Mouse (Mus musculus) ES-E14 (cell line): Measurements from ENCODE around the gene 3110009E18Rik. TPM values are rescaled to one million over a fixed set of nuclear protein-coding genes. Genes with fewer than 3 reads are reported as not detected.
A peak's percentile ranks its signal among the peaks of the same experiment; 100 is the strongest.

ENCODE experiments used
- DNase-seq: peaks from one replicate; pipeline ENCODE4 v3.0.0-alpha.2; 2013; ENCODE audit warnings: low read depth, low spot score
- H3K27ac ChIP-seq: 2 replicates; pipeline ENCODE4 v1.5.1; 2012; ENCODE audit warnings: low read depth, mild to moderate bottlenecking, low read length, moderate library complexity, mixed read lengths; ENCODE audit not compliant: poor library complexity, insufficient read depth, severe bottlenecking
- H3K36me3 ChIP-seq: 2 replicates; pipeline ENCODE4 v1.6.1; 2012; ENCODE audit warnings: mild to moderate bottlenecking, low read length, moderate library complexity, mixed read lengths; ENCODE audit not compliant: control insufficient read depth, poor library complexity, insufficient read depth, severe bottlenecking
- H3K4me1 ChIP-seq, 2 experiments: fragments of 150-350 bp in 1 of 2; sonication (generic) in 1 of 2; 2 replicates each; pipeline ENCODE4 v1.6.1; 2012; ENCODE audit warnings: low read length in 2 of 2, mild to moderate bottlenecking in 1 of 2, mixed read lengths in 1 of 2; ENCODE audit not compliant: control insufficient read depth in 2 of 2, insufficient read depth in 2 of 2, poor library complexity in 1 of 2
- H3K4me3 ChIP-seq, 2 experiments: fragments of 150-350 bp in 1 of 2; sonication (generic) in 1 of 2; 2 replicates each; pipeline ENCODE4 v1.5.1; 2012; ENCODE audit warnings: low read length in 2 of 2, low read depth in 1 of 2, mild to moderate bottlenecking in 1 of 2, mixed read lengths in 1 of 2; ENCODE audit not compliant: insufficient read depth in 1 of 2, poor library complexity in 1 of 2, severe bottlenecking in 1 of 2
- H3K9ac ChIP-seq: 2 replicates; pipeline ENCODE4 v1.6.1; 2012; ENCODE audit warnings: low read depth, mild to moderate bottlenecking, low read length, mixed read lengths; ENCODE audit not compliant: poor library complexity, insufficient read depth, severe bottlenecking
- H3K9me3 ChIP-seq: fragments of 150-350 bp; sonication (generic); 2 replicates; pipeline ENCODE4 v1.6.1; 2012; ENCODE audit warnings: low read depth, mild to moderate bottlenecking, low read length; ENCODE audit not compliant: control insufficient read depth, insufficient read depth
- CHD2 ChIP-seq: IDR thresholded peaks from 2 replicates; pipeline ENCODE4 v1.6.1; 2014; ENCODE audit warnings: mild to moderate bottlenecking, low read depth, low read length, inconsistent platforms
- HCFC1 ChIP-seq: IDR thresholded peaks from 2 replicates; pipeline ENCODE4 v1.6.1; 2012; ENCODE audit warnings: low read length, inconsistent platforms, borderline replicate concordance; ENCODE audit not compliant: insufficient read depth
- MAFK ChIP-seq: IDR thresholded peaks from 2 replicates; pipeline ENCODE4 v1.6.1; 2014; ENCODE audit warnings: mild to moderate bottlenecking, low read depth, low read length, inconsistent platforms; ENCODE audit not compliant: insufficient read depth
- ZC3H11A ChIP-seq: IDR thresholded peaks from 2 replicates; pipeline ENCODE4 v1.6.1; 2012; ENCODE audit warnings: low read depth, mild to moderate bottlenecking, inconsistent platforms, low read length, borderline replicate concordance
- ZNF384 ChIP-seq: IDR thresholded peaks from 2 replicates; pipeline ENCODE4 v1.6.1; 2012; ENCODE audit warnings: low read depth, low read length, inconsistent platforms
- in situ Hi-C, 2 experiments: fragments of 600-800 bp; cut with MboI; formaldehyde crosslinking; loops; one replicate each; pipeline ENCODE4 v1.15.1; 2025; ENCODE audit warnings: low sequenced_read_pairs in 2 of 2, inconsistent platforms in 1 of 2; ENCODE audit not compliant: unreplicated experiment in 2 of 2
- total RNA-seq: library from RNA; depleted of rRNA; stranded (reverse); fragments of 300-350 nt; gene quantifications from 2 replicates; pipeline ENCODE4 v1.2.3, GENCODE M21; 2012

3110009E18Rik gene
- total RNA-seq, 1 experiment = 8.3 TPM

GRCm38 (mm10) chr1:120223613-120224012, 102.6 kb downstream of the 3110009E18Rik start:
- Histone ChIP-seq H3K9ac (no peak overlapping the region), H3K9me3 (no peaks in the 10 kb centered on the region), H3K36me3 (no peaks in the 10 kb centered on the region), H3K27ac (no peak overlapping the region), H3K4me1 (no peaks in the 10 kb centered on the region), H3K4me3 (no peak overlapping the region)
- in situ Hi-C loops = no loop called here
- TF ChIP-seq CHD2 = no peak
- no peak for TF ChIP-seq MAFK
- no peak for TF ChIP-seq ZNF384
- TF ChIP-seq ZC3H11A = no peak
- TF ChIP-seq HCFC1 = no peak
- no peak for DNase-seq

- Histone ChIP-seq H3K9me3 (no peaks in the 10 kb centered on the region), H3K9ac (no peak overlapping the region), H3K27ac (no peak overlapping the region), H3K4me3 (no peak overlapping the region), H3K4me1 (no peaks in the 10 kb centered on the region), H3K36me3 (peaks cover 8% of the 10 kb centered on the region)
- in situ Hi-C loops = no loop called here
- DNase-seq = no peak
- no peak for TF ChIP-seq ZNF384
- no peak for TF ChIP-seq ZC3H11A
- TF ChIP-seq MAFK = no peak
- no peak for TF ChIP-seq CHD2
- no peak for TF ChIP-seq HCFC1
These were observed 108.9 kb downstream of the 3110009E18Rik start for GRCm38 (mm10) chr1:120229723-120230471.

- H3K36me3 ChIP-seq = peaks cover 8% of the 10 kb centered on the region
- H3K4me1 ChIP-seq = no peaks in the 10 kb centered on the region
- no peak for DNase-seq
- in situ Hi-C loops = no loop called here
- H3K4me3 ChIP-seq = no peak overlapping the region
- no peaks in the 10 kb centered on the region for H3K9me3 ChIP-seq
- no peak overlapping the region for H3K27ac ChIP-seq
- H3K9ac ChIP-seq = no peak overlapping the region
- TF ChIP-seq ZC3H11A = no peak
- no peak for TF ChIP-seq MAFK
- TF ChIP-seq HCFC1 = no peak
- no peak for TF ChIP-seq CHD2
- no peak for TF ChIP-seq ZNF384
These were observed 110.3 kb downstream of the 3110009E18Rik start for GRCm38 (mm10) chr1:120231334-120231733.

GRCm38 (mm10) chr1:120232170-120232569, 111.2 kb downstream of the 3110009E18Rik start:
- Histone ChIP-seq H3K4me1 (no peaks in the 10 kb centered on the region), H3K4me3 (no peak overlapping the region), H3K9me3 (no peaks in the 10 kb centered on the region), H3K36me3 (peaks cover 8% of the 10 kb centered on the region), H3K27ac (no peak overlapping the region), H3K9ac (no peak overlapping the region)
- DNase-seq = no peak
- no peak for TF ChIP-seq HCFC1
- in situ Hi-C loops = no loop called here

- H3K36me3 ChIP-seq = peaks cover 11% of the 10 kb centered on the region
- TF ChIP-seq ZC3H11A = no peak
- TF ChIP-seq ZNF384 = peak; percentile 74; the same call in 1 of the 2 replicates
- TF ChIP-seq HCFC1 = no peak
- TF ChIP-seq CHD2 = no peak
- no peak for TF ChIP-seq MAFK
- H3K4me1 ChIP-seq = no peaks in the 10 kb centered on the region
- in situ Hi-C loops = no loop called here
- DNase-seq = no peak
- no peaks in the 10 kb centered on the region for H3K9me3 ChIP-seq
- H3K9ac ChIP-seq = no peak overlapping the region
- no peak overlapping the region for H3K4me3 ChIP-seq
- no peak overlapping the region for H3K27ac ChIP-seq
These were observed 114.7 kb downstream of the 3110009E18Rik start for GRCm38 (mm10) chr1:120235631-120236215.
